Mouse (Mus musculus) urinary bladder, postnatal 36 days (tissue): ENCODE measurements around the gene Fbxo42.

Source experiments
- DNase-seq, 2 experiments: peaks; one replicate each; pipeline ENCODE4 v3.0.0; 2022; ENCODE audit warnings: low spot score in 2 of 2, mixed read lengths in 1 of 2

Gene Fbxo42

DNA sequence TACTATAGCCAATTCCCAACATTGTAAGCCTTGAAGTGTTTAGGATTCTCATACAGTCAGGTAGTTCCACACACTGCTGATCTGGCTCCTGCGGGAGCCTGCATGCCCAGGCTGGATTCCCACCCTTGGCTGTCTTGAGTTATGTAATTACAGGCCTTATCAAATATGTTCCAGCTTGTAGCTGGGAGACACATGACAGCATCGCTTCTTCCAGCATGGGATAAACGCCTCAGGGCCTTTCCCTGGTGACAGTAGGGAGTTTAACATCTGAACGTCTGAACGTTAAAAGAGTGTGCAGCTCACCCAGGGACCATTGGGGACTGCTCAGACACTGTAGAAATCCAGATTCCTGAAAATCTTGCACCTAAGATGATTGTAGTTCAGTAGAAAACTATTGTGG is 28.1 kb downstream of the Fbxo42 start:
- DNase-seq: peak in 1 of 2 experiments; percentile 5

DNA sequence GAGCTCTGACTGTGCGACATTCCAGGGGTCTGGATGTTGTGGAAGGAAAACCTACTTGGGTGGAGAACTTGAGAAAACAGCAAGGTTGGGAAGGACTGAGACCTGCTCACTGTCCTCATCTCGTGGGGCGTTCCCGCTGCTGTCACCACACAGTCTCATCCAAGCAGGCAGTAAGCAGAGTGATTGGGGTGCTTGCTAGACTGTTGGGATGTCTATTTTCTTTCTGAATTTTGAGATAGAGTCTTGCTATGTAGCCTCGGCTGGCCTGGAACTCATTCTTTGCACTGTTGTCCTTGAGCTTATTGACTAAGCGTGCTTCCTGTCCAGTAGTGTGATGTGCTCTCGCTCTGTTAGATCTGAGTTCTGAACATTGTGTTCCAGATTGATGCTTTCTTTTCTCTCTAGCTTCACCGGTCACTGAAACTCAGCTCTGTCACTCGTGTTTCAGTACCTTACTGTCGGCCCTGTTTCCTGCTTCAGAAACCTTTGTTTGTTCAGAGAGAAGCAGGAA is 28.7 kb downstream of the Fbxo42 start:
- DNase-seq: no peak

- DNase-seq: no peak
These were observed 30.8 kb downstream of the Fbxo42 start for GRCm38 (mm10) chr4:141178500-141178899.

GRCm38 (mm10) chr4:141180831-141181230 is 33.1 kb downstream of the Fbxo42 start:
- no peak for DNase-seq

GRCm38 (mm10) chr4:141181981-141182380 is 34.3 kb downstream of the Fbxo42 start:
- no peak for DNase-seq

- DNase-seq: no peak
These were observed 36.2 kb downstream of the Fbxo42 start for GRCm38 (mm10) chr4:141183932-141184331.

GRCm38 (mm10) chr4:141184426-141184825 is 36.7 kb downstream of the Fbxo42 start:
- no peak for DNase-seq

DNA sequence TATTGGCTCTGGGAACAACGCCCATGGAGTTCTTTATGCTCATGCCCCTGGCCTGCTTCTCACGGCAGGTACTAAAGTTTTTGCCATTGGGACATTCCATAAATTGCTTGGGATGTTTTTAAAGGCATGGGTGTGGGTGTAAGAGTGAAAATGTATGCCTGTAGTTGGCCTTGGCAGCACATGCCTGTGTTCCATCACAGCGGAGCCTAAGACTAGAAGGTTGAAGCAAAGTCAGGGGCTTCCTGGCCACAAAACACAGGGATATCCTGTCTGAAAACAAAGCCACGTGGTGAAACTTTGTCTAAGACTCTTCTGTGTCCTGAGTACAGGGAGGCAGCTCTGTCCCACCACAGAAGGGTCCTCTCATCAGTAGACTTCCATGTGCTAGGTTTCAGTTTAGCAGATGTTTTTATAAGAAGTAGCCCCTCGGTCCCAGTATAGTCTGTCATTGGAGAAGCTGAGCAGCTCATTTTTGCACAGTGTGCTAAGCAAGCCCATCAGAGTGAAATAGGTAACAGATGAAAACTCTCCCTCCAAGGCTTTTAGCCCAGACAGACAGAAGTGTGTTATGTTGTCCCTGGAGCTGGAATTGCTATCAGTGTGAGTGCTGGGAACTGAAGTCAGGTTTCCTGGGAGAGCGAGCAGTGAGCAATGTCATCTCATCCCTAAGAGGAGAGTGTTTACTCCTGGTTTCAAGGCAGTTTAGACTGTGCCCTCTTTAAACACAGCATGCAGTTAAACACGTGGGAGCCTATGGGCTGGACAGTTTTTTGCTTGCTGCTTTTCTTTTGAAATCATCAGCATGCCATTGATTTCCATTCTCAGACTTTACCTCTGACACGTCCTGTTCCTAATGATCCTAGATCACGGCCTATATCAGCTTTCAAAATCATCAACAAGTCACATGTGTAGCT is 39.5 kb downstream of the Fbxo42 start:
- no peak for DNase-seq

GRCm38 (mm10) chr4:141191294-141191693 is 43.6 kb downstream of the Fbxo42 start:
- no peak for DNase-seq

DNA sequence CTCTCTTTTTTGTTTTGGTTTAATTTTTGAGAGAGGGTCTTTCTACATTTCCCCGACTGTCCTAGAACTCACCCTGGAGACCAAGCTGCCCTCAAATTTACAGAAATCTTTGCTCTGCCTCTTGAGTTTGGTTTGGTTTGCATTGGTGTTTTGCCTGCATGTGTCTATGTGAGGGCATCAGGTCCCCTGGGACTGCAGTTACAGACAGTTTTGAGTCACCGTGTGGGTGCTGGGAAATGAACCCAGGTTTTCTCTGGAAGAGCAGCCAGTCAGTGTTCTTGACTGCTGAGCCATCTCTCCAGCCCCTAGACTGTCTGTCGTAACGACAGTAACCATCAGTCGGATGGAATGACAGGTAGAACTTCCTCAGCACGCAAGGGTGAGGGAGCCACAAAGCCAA is 46.8 kb downstream of the Fbxo42 start:
- no peak for DNase-seq

GRCm38 (mm10) chr4:141196981-141197685 is 49.4 kb downstream of the Fbxo42 start:
- no peak for DNase-seq

DNA sequence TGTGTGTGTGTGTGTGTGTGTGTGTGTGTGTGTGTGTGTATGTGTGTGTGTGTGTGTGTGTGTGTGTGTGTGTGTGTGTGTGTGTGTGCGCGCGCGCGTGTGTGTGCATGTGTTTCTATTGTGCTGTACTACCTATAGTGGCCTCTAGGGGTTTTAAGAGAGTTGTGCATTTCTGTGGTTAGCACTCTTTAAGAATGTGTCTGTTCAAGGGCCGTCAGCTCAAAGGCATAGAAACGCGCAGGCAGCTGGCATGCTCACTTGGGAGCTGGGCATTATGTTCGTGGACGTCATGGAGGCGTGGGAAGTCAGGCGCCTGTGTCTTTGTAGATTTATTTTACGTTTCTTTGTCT is 49.9 kb downstream of the Fbxo42 start:
- DNase-seq: no peak

DNA sequence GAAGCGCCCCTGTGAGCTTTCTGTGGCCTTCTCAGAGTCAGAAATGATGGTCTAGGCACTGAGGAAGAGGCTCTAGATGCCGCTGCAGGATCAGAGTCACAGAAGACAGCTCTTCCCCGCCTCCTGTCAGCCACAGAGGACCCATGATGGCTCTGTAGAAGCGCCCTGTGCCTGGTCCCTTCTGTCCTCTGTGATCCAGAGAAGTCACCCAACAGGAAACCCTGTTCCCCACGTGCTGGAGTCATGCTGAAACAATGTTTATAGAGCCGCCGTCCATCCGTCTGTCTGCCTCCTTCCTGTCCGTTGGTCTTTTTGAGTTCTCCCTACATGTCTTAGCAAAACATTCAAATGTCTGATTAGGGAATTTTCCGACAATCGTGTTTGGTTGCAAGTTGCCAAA is 53.2 kb downstream of the Fbxo42 start:
- no peak for DNase-seq

- no peak for DNase-seq
These were observed 54.5 kb downstream of the Fbxo42 start for GRCm38 (mm10) chr4:141202192-141202591.

GRCm38 (mm10) chr4:141204580-141205061 is 56.9 kb downstream of the Fbxo42 start:
- peak in 1 of 2 experiments; percentile 22 for DNase-seq

GRCm38 (mm10) chr4:141207081-141207480 is 59.4 kb downstream of the Fbxo42 start:
- no peak for DNase-seq

GRCm38 (mm10) chr4:141210524-141211219 is 63.0 kb downstream of the Fbxo42 start:
- DNase-seq: no peak

DNA sequence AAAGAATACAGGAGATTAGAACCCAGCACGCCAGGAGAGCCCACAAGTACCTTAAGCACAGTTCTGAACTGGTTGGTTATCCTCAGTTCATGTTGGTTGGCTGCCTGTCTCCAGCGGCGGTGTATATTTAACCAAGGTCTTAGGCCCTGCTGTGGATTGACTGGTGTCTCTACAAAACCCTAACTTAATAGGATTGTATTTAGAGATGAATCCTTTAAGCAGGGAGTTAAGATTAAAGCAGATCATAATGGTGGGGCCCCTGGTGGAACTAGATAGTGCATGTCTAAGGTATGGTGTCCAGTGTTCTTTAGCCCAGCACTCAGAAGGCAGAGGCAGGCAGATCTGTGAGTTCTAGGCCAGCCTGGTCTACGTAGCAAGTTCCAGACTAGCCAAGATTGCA is 63.9 kb downstream of the Fbxo42 start:
- no peak for DNase-seq

GRCm38 (mm10) chr4:141212892-141213291 is 65.2 kb downstream of the Fbxo42 start:
- DNase-seq: no peak

GRCm38 (mm10) chr4:141213342-141213741 is 65.6 kb downstream of the Fbxo42 start:
- no peak for DNase-seq

DNA sequence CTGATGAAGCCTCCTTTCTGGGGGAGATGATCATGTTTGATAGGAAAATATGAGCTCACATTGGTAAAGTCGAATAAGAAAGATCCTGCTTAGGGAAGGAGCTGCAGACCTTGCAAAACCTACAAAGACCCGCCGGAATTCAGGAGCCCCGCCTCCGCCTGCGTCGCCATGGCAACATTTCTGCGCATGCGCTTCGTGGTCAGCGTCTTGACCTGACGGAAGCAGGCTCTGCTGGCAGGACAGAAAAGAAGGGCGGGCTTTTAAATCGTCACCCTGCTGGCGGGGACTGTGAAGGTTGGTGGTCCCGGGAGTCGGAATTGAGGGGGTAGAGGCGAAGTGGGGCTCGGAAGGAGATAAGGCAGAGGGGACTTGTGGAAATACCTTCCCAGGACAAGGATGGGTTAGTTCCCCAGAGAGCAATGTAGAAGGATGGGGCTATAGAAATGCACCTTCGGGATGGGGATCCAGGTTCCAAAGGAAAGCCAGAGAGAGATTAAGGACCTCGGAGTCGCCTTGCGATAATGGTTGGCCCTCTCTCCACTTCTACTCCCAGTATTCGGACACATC is 66.1 kb downstream of the Fbxo42 start, which contains the start of gene Rsg1:
TSS of gene Rsg1 (plus strand) at position 187 of the 567 bp plus-strand sequence.
- DNase-seq: peak; percentile 93 to 94
